Mouse (Mus musculus) heart, embryonic 12.5 days (tissue): ENCODE data around the gene Wnt10a. TPM values are rescaled to one million over a fixed set of nuclear protein-coding genes. Genes with fewer than 3 reads are reported as not detected.

ENCODE experiments used
- ATAC-seq: fragments of 200-750 bp; cut with Nextera tagmentation; 2 replicates; pipeline ENCODE4 v1.8.0; 2017; ENCODE audit warnings: moderate TSS enrichment, moderate library complexity; ENCODE audit not compliant: insufficient number of reproducible peaks, low FRiP score
- H3K27ac ChIP-seq: fragments of 300-500 bp; sonication (generic); 2 replicates; pipeline ENCODE4 v1.5.1; 2016; ENCODE audit warnings: mild to moderate bottlenecking, moderate library complexity; ENCODE audit not compliant: poor library complexity, severe bottlenecking
- H3K27me3 ChIP-seq: fragments of 300-500 bp; sonication (generic); replicated peaks from 2 replicates; pipeline ENCODE4 v1.6.1; 2016; ENCODE audit warnings: mild to moderate bottlenecking, moderate library complexity
- H3K36me3 ChIP-seq: fragments of 300-500 bp; sonication (generic); 2 replicates; pipeline ENCODE4 v1.6.1; 2016; ENCODE audit warnings: mild to moderate bottlenecking, moderate library complexity
- H3K4me1 ChIP-seq: fragments of 300-500 bp; sonication (generic); replicated peaks from 2 replicates; pipeline ENCODE4 v1.6.1; 2016; ENCODE audit warnings: mild to moderate bottlenecking
- H3K4me2 ChIP-seq: fragments of 300-500 bp; sonication (generic); 2 replicates; pipeline ENCODE4 v1.6.1; 2016; ENCODE audit warnings: mild to moderate bottlenecking, moderate library complexity
- H3K4me3 ChIP-seq: fragments of 300-500 bp; sonication (generic); 2 replicates; pipeline ENCODE4 v1.5.1; 2016; ENCODE audit warnings: mild to moderate bottlenecking
- H3K9ac ChIP-seq: fragments of 300-500 bp; sonication (generic); 2 replicates; pipeline ENCODE4 v1.6.1; 2016; ENCODE audit warnings: mild to moderate bottlenecking, moderate library complexity
- H3K9me3 ChIP-seq: fragments of 300-500 bp; sonication (generic); replicated peaks from 2 replicates; pipeline ENCODE4 v1.6.1; 2016; ENCODE audit warnings: mild to moderate bottlenecking, moderate library complexity
- WGBS: fragments of 180-500 bp; shearing (Covaris S2); methylation state at CpG from one replicate; pipeline ENCODE4 v1.1.7; 2016; 5-methylcytosine and 5-hydroxymethylcytosine counted together
- polyA plus RNA-seq: library from polyadenylated mRNA; unstranded; fragments of >200 nt; fragmentation: Nextera tagmentation; extraction: Ambion mirVana; gene quantifications from 2 replicates; pipeline ENCODE4 v1.2.1, GENCODE M21; 2016

Wnt10a gene
- polyA plus RNA-seq, 1 experiment from 2014 or later: 0.28 TPM

GRCm38 (mm10) chr1:74787846-74788245, 3.5 kb upstream of the Wnt10a start:
- 6% methylated on average over 7 of the region's 7 CpGs for WGBS
- Histone ChIP-seq H3K4me2 (no peak overlapping the region), H3K27ac (no peak overlapping the region), H3K4me1 (peaks cover 19% of the 10 kb centered on the region), H3K9me3 (no peaks in the 10 kb centered on the region), H3K4me3 (no peak overlapping the region), H3K9ac (no peak overlapping the region), H3K36me3 (no peaks in the 10 kb centered on the region), H3K27me3 (peaks cover 99% of the 10 kb centered on the region)
- peak; percentile 39; the same call in 1 of the 2 replicates for ATAC-seq

GRCm38 (mm10) chr1:74788603-74789176, 2.6 kb upstream of the Wnt10a start:
- ATAC-seq: no peak
- Histone ChIP-seq H3K4me3 (no peak overlapping the region), H3K4me1 (peaks cover 24% of the 10 kb centered on the region), H3K4me2 (no peak overlapping the region), H3K9ac (no peak overlapping the region), H3K27ac (no peak overlapping the region), H3K9me3 (no peaks in the 10 kb centered on the region), H3K36me3 (no peaks in the 10 kb centered on the region), H3K27me3 (peaks cover 99% of the 10 kb centered on the region)
- 14% methylated on average over 6 of the region's 6 CpGs for WGBS

- Histone ChIP-seq H3K4me1 (peaks cover 23% of the 10 kb centered on the region), H3K9me3 (no peaks in the 10 kb centered on the region), H3K9ac (no peak overlapping the region), H3K27ac (no peak overlapping the region), H3K36me3 (no peaks in the 10 kb centered on the region), H3K4me3 (no peak overlapping the region), H3K4me2 (no peak overlapping the region), H3K27me3 (peaks cover 99% of the 10 kb centered on the region)
- ATAC-seq: no peak
- WGBS: 7% methylated on average over 3 of the region's 3 CpGs
Observed at GRCm38 (mm10) chr1:74790095-74790494, 1.2 kb upstream of the Wnt10a start.

- no peak overlapping the region for H3K4me2 ChIP-seq
- 10% methylated on average over 19 of the region's 19 CpGs for WGBS
Observed at GRCm38 (mm10) chr1:74792831-74793660, 1.7 kb downstream of the Wnt10a start.

GRCm38 (mm10) chr1:74794487-74795144, 3.3 kb downstream of the Wnt10a start:
- Histone ChIP-seq H3K4me1 (peaks cover 25% of the 10 kb centered on the region), H3K27ac (no peak overlapping the region), H3K27me3 (peaks cover 100% of the 10 kb centered on the region), H3K9me3 (no peaks in the 10 kb centered on the region), H3K4me3 (peak overlapping the region; percentile 30), H3K9ac (no peak overlapping the region), H3K4me2 (peak overlapping the region; percentile 61), H3K36me3 (no peaks in the 10 kb centered on the region)
- WGBS: 1% methylated on average over 35 of the region's 38 CpGs
- no peak for ATAC-seq

More at GRCm38 (mm10) chr1:74792831-74793660, 1.7 kb downstream of the Wnt10a start:
- peaks cover 25% of the 10 kb centered on the region for H3K4me1 ChIP-seq
- no peak overlapping the region for H3K4me3 ChIP-seq
- no peak overlapping the region for H3K27ac ChIP-seq
- no peak overlapping the region for H3K9ac ChIP-seq
- peaks cover 100% of the 10 kb centered on the region for H3K27me3 ChIP-seq
- H3K9me3 ChIP-seq: no peaks in the 10 kb centered on the region
- no peak for ATAC-seq
- no peaks in the 10 kb centered on the region for H3K36me3 ChIP-seq

- peaks cover 25% of the 10 kb centered on the region for H3K4me1 ChIP-seq
- no peaks in the 10 kb centered on the region for H3K36me3 ChIP-seq
- H3K27me3 ChIP-seq: peaks cover 100% of the 10 kb centered on the region
- H3K4me3 ChIP-seq: peak overlapping the region; percentile 30
- H3K4me2 ChIP-seq: peak overlapping the region; percentile 61
- 2% methylated on average over 8 of the region's 11 CpGs for WGBS
- no peak overlapping the region for H3K9ac ChIP-seq
- H3K27ac ChIP-seq: no peak overlapping the region
- H3K9me3 ChIP-seq: no peaks in the 10 kb centered on the region
- ATAC-seq: no peak; the same call in 1 of the 2 replicates
Observed at GRCm38 (mm10) chr1:74795145-74795529, 3.8 kb downstream of the Wnt10a start.

- 11% methylated on average over 5 of the region's 5 CpGs for WGBS
- no peaks in the 10 kb centered on the region for H3K9me3 ChIP-seq
Observed at GRCm38 (mm10) chr1:74797459-74797858, 6.1 kb downstream of the Wnt10a start.

GRCm38 (mm10) chr1:74800424-74800888, 9.1 kb downstream of the Wnt10a start:
- H3K27ac ChIP-seq: no peak overlapping the region

More at GRCm38 (mm10) chr1:74797459-74797858, 6.1 kb downstream of the Wnt10a start:
- Histone ChIP-seq H3K4me3 (no peak overlapping the region), H3K27ac (no peak overlapping the region), H3K4me1 (peaks cover 27% of the 10 kb centered on the region), H3K27me3 (peaks cover 99% of the 10 kb centered on the region), H3K4me2 (no peak overlapping the region), H3K9ac (no peak overlapping the region), H3K36me3 (no peaks in the 10 kb centered on the region)
- no peak for ATAC-seq

GRCm38 (mm10) chr1:74801631-74802140, 10.4 kb downstream of the Wnt10a start:
- H3K4me1 ChIP-seq: peaks cover 26% of the 10 kb centered on the region
- H3K4me2 ChIP-seq: no peak overlapping the region
- no peak overlapping the region for H3K27ac ChIP-seq
- no peak overlapping the region for H3K9ac ChIP-seq
- peaks cover 99% of the 10 kb centered on the region for H3K27me3 ChIP-seq
- no peaks in the 10 kb centered on the region for H3K36me3 ChIP-seq
- H3K4me3 ChIP-seq: no peak overlapping the region
- WGBS: 13% methylated on average over 6 of the region's 6 CpGs
- H3K9me3 ChIP-seq: no peaks in the 10 kb centered on the region
- no peak for ATAC-seq

More at GRCm38 (mm10) chr1:74800424-74800888, 9.1 kb downstream of the Wnt10a start:
- peaks cover 99% of the 10 kb centered on the region for H3K27me3 ChIP-seq
- H3K4me2 ChIP-seq: peak overlapping the region; percentile 61
- peaks cover 20% of the 10 kb centered on the region for H3K4me1 ChIP-seq
- no peaks in the 10 kb centered on the region for H3K9me3 ChIP-seq
- no peaks in the 10 kb centered on the region for H3K36me3 ChIP-seq
- WGBS: under 1% methylated on average over 29 of the region's 29 CpGs
- peak overlapping the region; percentile 54; the same call in 1 of the 2 replicates for H3K9ac ChIP-seq
- H3K4me3 ChIP-seq: peak overlapping the region; percentile 34
- ATAC-seq: no peak

- peak; percentile 37 for ATAC-seq
- H3K4me2 ChIP-seq: peak overlapping the region; percentile 78
- peak overlapping the region; percentile 46 for H3K4me3 ChIP-seq
- H3K9ac ChIP-seq: peak overlapping the region; percentile 53
- H3K36me3 ChIP-seq: no peaks in the 10 kb centered on the region
- no peak overlapping the region for H3K27ac ChIP-seq
- peaks cover 98% of the 10 kb centered on the region for H3K27me3 ChIP-seq
- H3K9me3 ChIP-seq: no peaks in the 10 kb centered on the region
- under 1% methylated on average over 57 of the region's 57 CpGs for WGBS
- peaks cover 38% of the 10 kb centered on the region for H3K4me1 ChIP-seq
Observed at GRCm38 (mm10) chr1:74802795-74803656, 11.7 kb downstream of the Wnt10a start.
